Mouse (Mus musculus) adrenal gland (tissue): ENCODE data around the gene Pdzk1ip1.

Source experiments
- intact Hi-C: fragments of 180-260 bp; cut with DNase I; formaldehyde crosslinking; loops from one replicate; pipeline ENCODE4 v1.15.1; 2025

Pdzk1ip1 gene

DNA sequence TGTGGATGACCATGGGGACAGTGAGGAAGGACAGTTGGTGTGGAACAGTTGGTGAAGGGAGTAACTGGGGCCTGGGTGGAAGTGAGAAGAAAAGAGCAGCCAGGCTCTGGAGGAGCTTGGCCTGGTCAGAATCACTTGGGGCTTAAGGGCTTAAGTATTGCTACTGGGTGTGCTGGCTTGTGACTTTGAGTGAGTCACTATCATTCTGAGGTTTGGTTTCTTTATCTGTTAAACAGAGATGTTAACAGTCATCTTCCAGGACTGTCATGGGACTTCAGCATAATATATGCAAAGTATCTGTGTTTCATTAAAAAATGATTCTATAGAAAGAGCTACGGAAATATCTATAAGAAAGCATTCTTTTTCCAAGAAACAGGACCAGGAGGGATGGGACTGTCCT is 13.7 kb upstream of the Pdzk1ip1 start:
- intact Hi-C loops: no loop called here

DNA sequence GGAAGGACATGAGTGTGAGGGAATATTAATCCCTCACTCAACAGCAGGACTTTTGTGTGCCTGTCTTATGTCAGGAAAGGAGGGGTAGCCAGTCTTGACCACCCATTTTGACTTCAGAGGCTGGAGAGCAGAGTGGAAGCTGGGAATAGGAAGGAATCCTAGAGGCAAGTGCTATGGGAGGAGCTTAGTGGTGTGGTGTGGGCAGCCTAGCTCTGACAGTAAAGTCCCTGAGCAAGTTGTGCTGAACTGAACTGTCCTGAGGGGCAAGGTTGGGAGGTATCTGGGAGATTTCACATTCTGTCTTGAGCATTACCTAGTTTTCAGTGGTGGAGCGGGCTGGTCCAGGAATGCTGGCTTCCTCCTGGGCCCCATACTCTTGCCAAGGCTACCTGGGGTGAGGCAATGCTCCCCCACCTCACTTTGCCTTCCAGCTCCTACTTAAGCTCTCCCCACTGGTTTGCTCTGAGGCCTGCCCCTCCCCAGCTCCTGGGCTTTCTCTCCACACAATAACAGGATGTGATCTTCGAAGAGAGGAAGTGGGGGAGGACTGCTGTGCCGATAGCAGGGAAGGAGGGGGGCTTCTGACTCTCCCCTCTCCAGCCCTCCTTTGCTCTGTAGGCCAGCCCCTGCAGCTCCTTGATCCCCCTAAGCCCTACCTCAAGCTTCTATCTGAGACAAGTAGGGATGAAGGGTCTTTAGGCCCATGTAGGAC is 13.1 kb upstream of the Pdzk1ip1 start:
- intact Hi-C loops: no loop called here

DNA sequence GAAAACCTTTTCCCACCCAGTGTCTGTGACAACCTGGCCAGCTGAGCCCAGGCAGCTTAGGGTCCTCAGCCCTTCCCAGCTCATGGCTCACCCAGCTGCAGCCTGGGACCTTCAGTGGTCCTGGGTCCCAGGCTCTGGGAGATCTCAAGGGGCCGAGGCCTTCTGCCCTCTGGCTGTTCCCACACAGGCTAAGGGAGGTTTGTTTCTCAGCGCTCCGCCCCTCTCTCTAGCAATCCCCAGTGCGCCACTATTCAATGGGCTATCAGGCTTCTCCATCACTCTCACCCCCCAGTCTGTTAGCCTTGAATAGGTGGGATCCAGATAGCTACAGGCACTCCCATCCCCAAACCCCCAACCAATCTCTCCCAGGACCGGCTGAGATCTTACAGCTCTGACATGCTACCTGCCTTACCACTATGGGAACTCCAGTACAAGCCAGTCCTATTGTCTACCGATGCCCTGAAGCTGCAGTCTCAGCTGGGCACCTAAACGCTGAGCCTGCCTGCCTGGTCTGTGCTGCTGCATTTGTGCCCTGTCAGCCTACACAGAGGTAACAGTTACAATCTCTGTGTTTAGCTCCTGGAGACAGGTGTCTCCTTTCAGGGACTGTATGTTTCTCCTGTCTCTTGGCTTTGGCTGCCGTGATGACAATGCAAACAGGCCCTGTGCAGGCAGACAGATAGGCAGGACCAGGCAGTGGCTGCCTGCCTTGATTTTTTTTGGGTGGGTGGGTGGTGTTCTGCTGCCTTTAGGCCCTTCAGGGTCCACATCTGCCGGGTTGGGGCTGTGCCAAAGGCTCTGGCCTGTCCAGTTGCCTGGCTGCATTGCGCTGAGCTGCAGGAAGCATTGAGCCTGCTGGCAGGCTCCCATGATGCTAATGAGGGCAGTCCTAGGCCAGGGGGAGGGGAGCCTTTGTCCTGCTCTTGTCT is 9.4 kb upstream of the Pdzk1ip1 start:
- intact Hi-C loops: no loop called here

DNA sequence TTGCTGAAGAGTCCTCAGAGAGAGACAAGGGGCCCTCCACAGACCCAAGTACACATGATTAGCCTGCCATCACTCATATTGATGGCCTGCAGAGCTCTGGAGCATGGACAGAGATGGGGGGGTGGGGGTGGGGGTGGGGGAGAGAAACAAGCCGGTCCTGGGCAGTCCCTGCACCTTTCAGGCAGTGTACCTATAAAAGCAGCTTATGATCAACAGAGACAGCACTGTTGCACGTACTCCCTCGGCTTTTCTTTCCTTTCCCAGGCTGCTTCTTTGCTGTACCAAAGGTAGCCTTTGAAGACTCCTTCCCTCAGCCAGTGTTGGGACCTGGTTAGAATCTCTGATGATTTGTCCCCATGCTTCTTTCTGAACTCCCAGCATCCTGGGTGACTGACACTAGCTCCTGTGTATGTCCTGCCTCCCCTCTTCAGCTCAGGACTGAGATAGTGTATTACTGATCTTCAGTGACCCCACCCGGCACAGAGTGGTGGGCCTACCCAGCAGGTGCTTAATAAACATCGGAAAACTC is 8.6 kb upstream of the Pdzk1ip1 start:
- intact Hi-C loops: no loop called here

DNA sequence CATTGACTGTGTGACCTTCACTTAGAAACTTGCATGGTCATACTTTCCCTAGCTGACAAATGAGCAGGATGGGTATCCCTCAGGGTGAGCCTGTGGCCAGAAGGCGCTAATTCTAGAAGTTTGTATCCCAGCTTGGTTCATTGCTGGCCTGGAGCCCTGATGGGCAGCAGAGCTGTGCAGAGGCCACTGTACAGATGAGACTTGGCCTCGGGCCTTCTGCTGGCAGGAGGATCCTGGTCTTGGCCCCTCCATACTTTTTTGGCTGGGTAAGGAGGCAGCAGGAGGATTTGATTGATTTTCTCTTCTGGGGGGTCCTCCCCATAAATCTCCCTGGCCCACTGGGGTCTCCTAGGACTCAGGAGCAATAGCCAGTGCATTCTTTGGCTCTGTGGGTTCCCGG is 5.5 kb upstream of the Pdzk1ip1 start:
- intact Hi-C loops: no loop called here

DNA sequence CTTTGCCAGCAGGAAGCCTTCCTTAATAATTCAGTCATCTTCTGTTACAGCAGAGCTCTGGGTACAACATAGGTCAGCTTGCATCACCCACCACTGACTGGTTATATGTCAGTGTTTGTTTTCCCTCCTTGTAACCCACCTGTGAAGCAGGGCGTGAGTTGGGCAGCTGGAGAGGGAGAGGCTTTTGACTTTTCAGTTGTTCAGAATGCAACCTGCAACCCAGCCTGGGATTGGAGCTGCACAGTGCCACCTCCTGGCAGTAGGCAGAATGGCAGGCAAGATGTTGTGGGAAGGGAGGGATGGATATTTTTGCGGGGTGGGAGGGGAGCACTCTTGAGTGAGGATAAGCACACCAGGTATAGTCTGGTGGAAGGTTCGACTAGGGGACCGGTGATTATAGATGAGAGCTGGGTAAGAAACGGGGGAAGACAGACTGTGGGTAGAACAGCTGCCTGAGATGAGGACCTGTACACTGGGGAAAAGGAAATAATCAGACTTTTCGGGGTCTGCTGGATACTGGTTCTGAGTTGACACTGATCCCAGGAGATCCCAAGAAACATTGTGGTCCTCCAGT is 2.9 kb upstream of the Pdzk1ip1 start:
- intact Hi-C loops: loop anchor here (5.0 kb wide), 1 partner anchor 48 kb away; no protein-coding TSS in a partner anchor

DNA sequence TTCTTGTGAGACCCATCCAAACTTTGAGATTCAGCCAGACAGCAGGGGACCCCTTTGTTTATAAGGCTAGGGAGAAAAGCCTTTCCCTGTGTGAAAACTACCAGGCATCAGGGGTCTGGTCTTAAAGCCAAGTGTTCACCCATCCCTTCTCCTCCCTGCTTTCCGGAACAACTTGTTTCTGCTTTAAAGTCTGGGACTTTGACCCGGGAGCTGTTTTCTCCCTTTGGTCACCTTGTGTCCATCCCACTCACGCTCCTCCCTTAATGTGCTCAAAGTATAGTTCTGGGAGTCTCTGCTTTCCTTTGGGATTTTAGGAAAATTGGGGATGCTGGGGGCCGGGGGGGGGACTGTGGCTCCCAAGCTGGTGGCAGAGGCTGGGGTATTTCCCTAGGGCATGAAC is 2.3 kb upstream of the Pdzk1ip1 start:
- intact Hi-C loops: loop anchor here (5.0 kb wide), 1 partner anchor 49 kb away; no protein-coding TSS in a partner anchor

DNA sequence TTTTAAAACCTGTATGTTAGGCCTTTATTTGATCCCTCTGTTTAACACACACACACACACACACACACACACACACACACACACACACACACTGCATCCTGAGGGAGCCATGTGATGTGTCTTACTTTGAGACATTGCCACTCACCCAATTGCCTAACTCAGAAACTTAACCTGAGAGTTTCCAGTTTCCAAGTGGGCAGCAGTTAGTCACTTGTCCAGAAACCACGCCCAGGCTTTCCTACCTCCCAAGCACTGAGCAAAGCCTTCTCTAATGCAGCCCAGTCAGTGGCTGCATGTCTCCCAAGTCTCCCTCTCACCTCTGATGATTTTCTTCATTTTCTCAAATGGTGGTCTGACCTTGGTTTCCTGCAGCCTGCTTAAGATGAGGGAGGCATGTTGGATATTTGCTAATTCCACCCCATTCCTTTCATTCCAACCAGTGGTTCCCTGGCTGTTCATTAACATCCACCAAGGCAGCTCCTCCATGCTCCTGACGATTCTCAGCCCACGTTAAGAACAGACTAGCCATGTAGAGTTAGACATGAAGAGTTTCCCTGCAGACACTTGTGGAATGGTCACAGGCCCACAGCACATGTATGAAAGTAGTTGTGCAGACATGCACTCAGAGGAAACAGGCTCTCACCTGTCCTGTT is 1.6 kb upstream of the Pdzk1ip1 start:
- intact Hi-C loops: loop anchor here (5.0 kb wide), 1 partner anchor 50 kb away; no protein-coding TSS in a partner anchor

DNA sequence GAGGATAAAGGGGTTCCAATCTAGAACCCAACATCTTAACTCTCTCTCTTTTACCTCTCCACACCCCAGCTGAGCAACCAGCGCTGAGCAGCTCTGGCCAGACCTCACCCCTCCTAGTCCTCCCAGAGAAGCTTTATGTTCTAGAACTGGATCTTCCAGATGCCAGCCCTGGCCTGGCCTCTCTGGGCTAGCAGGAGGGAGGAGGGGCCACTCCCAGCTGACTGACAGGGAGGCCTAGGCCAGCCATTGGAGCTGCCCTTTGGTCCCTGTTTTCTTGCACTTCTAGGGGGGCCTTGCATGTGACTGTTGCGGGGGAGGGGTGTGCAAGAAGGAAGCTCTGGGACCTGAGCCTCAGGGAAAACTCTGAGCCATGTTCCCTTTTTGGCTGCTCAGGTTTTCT is 2.1 kb downstream of the Pdzk1ip1 start:
- intact Hi-C loops: no loop called here

DNA sequence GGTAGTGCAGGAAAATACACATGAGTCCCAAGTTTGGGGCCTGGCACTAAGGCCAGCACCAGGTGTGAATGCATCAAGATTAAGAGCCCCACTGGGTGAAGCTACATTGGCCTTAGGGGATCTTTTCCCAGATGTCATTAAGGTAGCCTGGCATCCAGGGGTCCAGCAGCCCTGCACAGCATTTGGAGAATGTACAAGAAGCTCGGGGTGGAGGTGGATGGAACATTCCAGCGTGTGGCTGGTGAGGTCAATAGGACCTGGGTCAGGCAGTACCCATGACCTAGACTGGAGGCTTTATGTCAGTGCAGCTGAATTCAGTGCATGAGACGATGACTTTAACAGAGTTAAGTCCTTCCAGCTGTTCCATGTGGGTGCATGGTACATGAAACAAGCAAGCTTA is 3.3 kb downstream of the Pdzk1ip1 start:
- intact Hi-C loops: no loop called here

DNA sequence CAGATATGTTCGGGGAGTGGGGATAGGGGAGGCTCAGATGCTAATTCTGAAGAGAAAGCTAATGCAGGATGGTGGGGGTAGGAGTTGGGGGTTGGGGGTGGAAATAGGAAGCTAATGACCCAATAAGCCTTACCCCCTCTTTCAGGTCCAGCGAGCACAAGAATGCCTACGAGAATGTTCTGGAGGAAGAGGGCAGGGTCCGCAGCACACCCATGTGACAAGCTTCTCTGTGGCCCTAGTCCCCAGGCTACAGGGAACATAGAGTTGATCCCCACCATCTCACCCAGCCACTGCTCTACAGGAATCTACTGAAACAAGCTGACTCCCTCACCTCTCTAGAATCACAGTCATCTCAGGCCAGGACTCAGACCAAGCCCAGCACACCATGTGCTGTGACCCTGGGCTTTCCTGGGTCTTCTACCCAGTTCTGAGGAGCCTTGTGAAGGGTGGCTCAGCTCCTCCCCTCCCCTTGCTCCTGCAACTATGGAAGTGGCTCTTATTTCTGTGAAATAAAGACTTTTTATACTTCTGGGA is 4.9 kb downstream of the Pdzk1ip1 start:
- intact Hi-C loops: no loop called here

DNA sequence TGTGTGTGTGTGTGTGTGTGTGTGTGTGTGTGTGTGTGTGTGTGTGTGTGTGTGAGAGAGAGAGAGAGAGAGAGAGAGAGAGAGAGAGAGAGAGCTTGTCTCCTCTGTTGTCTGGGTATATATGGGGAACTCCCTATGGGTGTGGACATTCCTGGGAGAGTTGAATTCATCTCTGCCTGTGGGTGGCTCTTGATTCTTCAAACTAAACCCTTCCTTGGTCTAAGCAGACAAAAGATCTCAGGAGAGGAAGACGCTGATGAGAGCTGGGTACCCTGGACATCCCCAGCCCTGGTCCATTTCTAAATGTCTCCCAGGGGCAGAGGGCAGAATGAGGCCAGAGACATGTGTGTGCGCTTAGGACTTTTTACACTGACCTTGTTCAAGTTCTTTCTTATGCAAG is 5.5 kb downstream of the Pdzk1ip1 start:
- intact Hi-C loops: no loop called here

DNA sequence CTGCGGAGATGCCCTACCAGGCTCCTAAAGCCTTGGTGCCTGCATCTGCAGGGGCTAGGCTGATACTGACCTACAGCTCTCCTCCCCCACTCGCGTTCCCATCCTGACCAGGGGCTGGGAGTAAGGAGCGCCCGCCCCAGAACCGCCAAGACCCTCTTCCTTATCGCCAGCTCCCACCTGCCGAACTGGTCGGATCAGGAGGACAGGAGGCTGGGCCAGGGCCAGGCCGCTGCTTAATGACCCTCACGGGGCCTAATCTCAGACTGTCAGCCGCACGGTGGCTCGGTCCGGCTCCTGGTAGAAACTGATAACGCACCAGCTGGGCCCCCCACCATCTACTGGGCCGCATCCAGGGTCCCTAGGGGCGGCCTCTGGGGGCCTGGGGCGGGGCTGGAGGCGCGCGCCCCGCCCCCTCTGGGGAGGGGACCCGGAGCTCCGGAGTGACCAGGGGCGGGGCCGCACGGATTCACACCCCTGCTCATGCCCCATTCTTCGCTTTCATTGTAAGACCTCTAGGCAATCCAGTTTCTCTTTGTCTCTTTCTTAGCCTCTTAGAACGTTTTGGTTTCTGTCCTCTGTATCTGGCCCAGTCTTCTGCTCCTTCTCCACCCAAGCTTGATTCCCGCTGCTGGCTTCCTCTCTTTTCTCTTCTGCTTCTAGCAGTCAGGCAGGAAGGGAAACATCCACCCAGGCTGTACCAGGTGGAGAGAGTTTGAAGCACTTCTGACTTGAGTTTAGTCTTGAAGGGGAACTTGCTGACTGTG is 7.3 kb downstream of the Pdzk1ip1 start:
- intact Hi-C loops: no loop called here

DNA sequence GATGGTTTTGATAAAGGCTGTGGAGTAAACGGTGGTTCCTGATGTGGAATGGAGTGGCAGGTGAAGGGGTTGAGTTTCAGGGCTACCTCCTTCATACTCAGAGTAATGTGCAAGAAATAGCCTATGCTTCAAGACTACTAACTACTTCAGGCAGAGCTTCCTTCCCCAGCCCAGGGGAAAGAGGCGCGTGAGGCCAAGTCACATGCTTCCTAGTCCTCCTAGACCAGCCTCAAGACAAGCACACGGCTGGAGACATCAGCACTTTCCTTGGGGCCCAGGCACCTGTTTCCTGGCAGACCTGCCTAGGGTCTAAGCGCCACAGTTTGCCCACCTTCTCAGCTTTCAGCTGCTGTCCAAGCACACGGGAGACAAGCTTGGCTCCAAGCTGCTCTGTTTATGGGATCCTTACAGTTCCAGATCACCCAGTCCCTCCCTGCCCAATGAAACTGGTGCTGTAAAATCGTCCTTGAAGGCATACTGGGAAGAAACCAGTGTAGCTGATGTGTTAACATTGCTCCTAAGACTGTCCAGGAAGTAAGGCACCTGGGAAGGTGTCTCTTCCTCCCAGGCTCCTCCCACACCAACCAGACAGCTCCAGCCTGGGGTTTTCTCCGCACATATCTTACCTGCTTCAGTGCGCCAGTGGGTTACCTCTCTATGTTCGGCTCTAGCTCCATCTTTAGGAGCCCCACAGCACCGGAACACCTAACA is 8.1 kb downstream of the Pdzk1ip1 start:
- intact Hi-C loops: no loop called here

DNA sequence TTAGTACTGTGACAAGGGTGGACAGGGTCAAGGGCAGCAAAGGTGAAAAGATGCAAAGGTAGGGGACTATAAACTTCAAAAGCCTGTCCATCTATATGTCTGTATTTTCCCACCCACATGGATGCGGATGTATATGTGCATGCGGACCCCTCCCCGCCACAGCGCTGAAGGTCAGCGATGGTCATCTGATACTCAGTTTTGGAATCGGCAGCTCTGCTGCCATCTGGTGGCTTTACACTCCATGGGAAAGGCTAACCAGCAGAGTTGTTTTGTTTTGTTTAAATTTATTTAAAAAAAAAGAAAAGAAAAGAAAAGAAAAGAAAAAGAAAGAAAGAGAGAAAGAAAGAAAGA is 8.6 kb downstream of the Pdzk1ip1 start:
- intact Hi-C loops: no loop called here

DNA sequence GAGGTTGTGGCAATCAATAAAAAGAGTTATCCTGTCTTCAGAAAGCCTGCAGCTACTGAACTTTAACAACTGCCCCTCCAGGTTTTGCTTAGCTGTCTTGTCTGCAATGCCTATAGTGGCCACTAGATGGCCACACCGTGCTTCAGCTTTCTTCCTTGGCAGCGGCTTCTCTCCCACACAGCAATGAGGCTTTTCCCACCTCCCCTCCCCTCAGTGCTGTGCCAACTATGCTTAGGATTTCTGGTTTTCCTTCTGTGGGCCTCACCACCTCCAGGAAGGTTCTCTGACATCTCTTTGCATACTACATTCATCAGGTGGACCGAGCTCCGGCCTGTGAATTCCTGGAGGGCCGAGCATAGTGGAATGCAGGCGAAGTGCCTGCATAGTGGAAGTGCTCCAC is 13.2 kb downstream of the Pdzk1ip1 start:
- intact Hi-C loops: no loop called here

DNA sequence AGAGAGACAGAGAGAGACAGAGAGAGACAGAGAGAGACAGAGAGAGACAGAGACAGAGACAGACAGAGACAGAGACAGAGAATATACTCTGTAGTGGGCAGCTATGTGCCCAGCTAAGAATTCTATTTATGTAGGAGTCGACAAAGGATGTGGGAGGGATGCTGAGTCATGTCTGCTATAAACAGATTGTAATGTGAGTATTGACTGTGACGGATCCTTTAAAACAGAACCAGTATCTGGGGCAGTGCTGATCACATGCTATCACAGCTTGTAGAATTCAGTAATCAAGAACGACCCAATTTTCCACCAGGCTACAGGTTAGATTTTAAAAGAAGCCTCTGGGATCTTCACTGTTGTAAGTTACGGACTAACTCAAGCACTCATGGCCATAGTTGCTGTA is 15.0 kb downstream of the Pdzk1ip1 start:
- intact Hi-C loops: no loop called here

DNA sequence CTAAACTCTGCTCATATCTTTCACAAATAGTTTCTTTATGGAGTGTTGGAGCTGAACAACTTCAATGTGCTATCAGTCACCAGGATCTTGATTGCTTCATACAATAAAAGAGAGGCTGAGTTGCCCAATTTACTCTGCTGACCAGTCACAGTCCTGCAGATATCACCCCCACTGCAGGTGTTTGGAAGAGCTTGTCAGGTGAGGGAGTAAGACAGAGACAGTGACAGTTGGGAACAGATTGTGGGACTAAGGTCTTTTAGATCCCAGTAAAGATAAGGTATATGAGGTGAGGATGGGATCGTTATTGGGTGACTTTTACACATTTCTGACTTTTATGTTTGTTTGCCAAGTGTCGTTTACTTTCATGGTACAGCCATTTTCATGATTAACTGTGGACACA is 22.7 kb downstream of the Pdzk1ip1 start:
- intact Hi-C loops: no loop called here

DNA sequence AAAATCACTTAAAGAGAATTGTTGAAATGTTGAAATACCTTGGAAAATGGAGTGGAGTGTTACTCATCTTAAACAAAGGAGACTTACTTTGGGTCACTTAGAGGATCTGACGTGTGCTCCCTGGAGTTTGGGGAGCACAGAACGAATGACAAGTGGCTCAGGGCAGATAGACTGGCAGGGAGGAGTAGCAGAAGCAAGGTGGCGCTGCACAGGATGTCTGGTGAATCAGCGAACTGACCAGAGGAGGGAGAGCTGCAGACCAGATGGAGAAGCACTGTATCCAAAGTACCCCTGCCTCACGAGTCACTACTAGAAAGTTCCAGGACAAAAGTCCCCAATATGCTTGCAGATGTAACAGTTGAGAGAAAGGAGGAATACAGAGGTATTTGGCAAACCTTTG is 24.8 kb downstream of the Pdzk1ip1 start:
- intact Hi-C loops: no loop called here

DNA sequence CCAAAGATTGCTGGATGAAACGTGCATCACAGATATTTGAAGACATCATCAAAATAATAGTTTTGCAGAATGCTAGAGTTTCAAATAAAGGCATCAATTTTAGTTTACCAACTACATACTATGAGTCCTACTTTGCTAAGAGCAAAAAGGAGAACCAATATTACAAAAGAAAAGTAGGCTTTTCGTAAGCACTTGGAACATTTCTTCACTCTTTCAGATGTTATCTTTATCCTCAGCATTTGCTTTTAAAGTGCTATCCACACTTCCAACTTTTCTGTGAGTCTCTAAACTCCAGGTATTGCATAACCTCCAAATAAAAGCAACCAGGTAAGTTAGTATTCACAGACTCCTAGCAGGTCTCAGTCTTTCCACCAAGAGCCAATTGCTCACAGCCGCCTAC is 31.1 kb downstream of the Pdzk1ip1 start:
- intact Hi-C loops: no loop called here
